Mouse (Mus musculus) intestine, embryonic 14.5 days (tissue): ENCODE measurements around the gene Rnf128. TPM values are rescaled to one million over a fixed set of nuclear protein-coding genes. Genes with fewer than 3 reads are reported as not detected.

Source experiments
- ATAC-seq: fragments of 200-750 bp; cut with Nextera tagmentation; replicated peaks from 2 replicates; pipeline ENCODE4 v1.8.0; 2017; ENCODE audit warnings: low read depth, moderate number of reproducible peaks, moderate TSS enrichment, moderate library complexity; ENCODE audit not compliant: low FRiP score, low TSS enrichment
- DNase-seq: peaks from one replicate; pipeline ENCODE4 v3.0.0-alpha.2; 2018; ENCODE audit warnings: low spot score
- H3K27ac ChIP-seq: fragments of 300-500 bp; sonication (generic); 2 replicates; pipeline ENCODE4 v1.5.1; 2014; ENCODE audit warnings: low read depth, mild to moderate bottlenecking, control low read depth
- H3K27me3 ChIP-seq: fragments of 300-500 bp; sonication (generic); replicated peaks from 2 replicates; pipeline ENCODE4 v1.6.1; 2014; ENCODE audit warnings: low read length, control low read depth; ENCODE audit not compliant: control insufficient read depth, insufficient read depth
- H3K36me3 ChIP-seq: fragments of 300-500 bp; sonication (generic); 2 replicates; pipeline ENCODE4 v1.6.1; 2014; ENCODE audit warnings: low read length, control low read depth; ENCODE audit not compliant: control insufficient read depth, insufficient read depth
- H3K4me1 ChIP-seq: fragments of 300-500 bp; sonication (generic); replicated peaks from 2 replicates; pipeline ENCODE4 v1.6.1; 2014; ENCODE audit warnings: low read length, control low read depth, mixed read lengths; ENCODE audit not compliant: control insufficient read depth, insufficient read depth
- H3K4me2 ChIP-seq: fragments of 300-500 bp; sonication (generic); 2 replicates; pipeline ENCODE4 v1.6.1; 2014; ENCODE audit warnings: low read length
- H3K4me3 ChIP-seq: fragments of 300-500 bp; sonication (generic); 2 replicates; pipeline ENCODE4 v1.5.1; 2014; ENCODE audit warnings: low read depth, low read length, control low read depth, mixed read lengths
- H3K9ac ChIP-seq: fragments of 300-500 bp; sonication (generic); 2 replicates; pipeline ENCODE4 v1.6.1; 2014; ENCODE audit warnings: mild to moderate bottlenecking, low read length
- H3K9me3 ChIP-seq: fragments of 300-500 bp; sonication (generic); 2 replicates; pipeline ENCODE4 v1.6.1; 2016; ENCODE audit warnings: low read length, control low read depth; ENCODE audit not compliant: control insufficient read depth
- WGBS: fragments of 180-500 bp; shearing (Covaris S2); extraction: QIAGEN DNeasy Blood & Tissue Kit; methylation state at CpG from one replicate; pipeline ENCODE4 v1.1.7; 2014; 5-methylcytosine and 5-hydroxymethylcytosine counted together
- polyA plus RNA-seq: library from polyadenylated mRNA; unstranded; fragments of >200 nt; fragmentation: Nextera tagmentation; extraction: Ambion mirVana; gene quantifications from 2 replicates; pipeline ENCODE4 v1.2.1, GENCODE M21; 2014

The Rnf128 gene
- polyA plus RNA-seq, 1 experiment from 2014 or later, result 99.4 TPM

GRCm38 (mm10) chrX:139652226-139652625, 89.1 kb downstream of the Rnf128 start:
- no peak overlapping the region for H3K9ac ChIP-seq
- no peak overlapping the region for H3K4me2 ChIP-seq
- H3K36me3 ChIP-seq, result no peaks in the 10 kb centered on the region
- WGBS, result 64% methylated on average over 5 of the region's 5 CpGs
- H3K27me3 ChIP-seq, result no peaks in the 10 kb centered on the region; the same call in 1 of the 2 replicates
- H3K4me3 ChIP-seq, result no peak overlapping the region
- ATAC-seq, result peak; percentile 72; the same call in 1 of the 2 replicates
- DNase-seq, result no peak
- H3K9me3 ChIP-seq, result no peaks in the 10 kb centered on the region
- no peaks in the 10 kb centered on the region for H3K4me1 ChIP-seq
- no peak overlapping the region for H3K27ac ChIP-seq

DNA sequence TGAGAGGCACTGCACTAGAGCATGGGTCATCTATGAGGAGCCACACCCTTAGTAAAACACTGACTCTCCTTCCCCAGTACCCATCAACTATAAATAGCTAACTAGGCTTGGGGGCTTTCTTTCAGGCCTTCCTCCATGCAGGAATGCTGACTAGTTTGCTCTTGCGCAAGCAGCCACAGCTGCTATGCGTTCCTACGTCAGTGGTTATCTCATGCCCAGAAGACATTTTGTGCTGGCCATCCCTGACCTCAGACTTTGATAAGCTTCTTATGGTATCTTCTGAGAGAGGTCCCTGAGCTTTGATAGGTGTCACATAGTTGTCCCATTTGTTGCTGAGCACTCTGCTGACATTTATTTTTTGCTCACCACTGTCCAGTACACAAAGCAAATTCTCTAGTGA, 90.2 kb downstream of the Rnf128 start:
- no peak overlapping the region for H3K9ac ChIP-seq
- no peaks in the 10 kb centered on the region for H3K4me1 ChIP-seq
- DNase-seq (no peak), ATAC-seq (no peak)
- H3K27ac ChIP-seq, result no peak overlapping the region
- no peak overlapping the region for H3K4me2 ChIP-seq
- WGBS, result 80% methylated on average over 3 of the region's 3 CpGs
- no peak overlapping the region for H3K4me3 ChIP-seq
- H3K27me3 ChIP-seq, result no peaks in the 10 kb centered on the region; the same call in 1 of the 2 replicates
- H3K9me3 ChIP-seq, result no peaks in the 10 kb centered on the region
- no peaks in the 10 kb centered on the region for H3K36me3 ChIP-seq

DNA sequence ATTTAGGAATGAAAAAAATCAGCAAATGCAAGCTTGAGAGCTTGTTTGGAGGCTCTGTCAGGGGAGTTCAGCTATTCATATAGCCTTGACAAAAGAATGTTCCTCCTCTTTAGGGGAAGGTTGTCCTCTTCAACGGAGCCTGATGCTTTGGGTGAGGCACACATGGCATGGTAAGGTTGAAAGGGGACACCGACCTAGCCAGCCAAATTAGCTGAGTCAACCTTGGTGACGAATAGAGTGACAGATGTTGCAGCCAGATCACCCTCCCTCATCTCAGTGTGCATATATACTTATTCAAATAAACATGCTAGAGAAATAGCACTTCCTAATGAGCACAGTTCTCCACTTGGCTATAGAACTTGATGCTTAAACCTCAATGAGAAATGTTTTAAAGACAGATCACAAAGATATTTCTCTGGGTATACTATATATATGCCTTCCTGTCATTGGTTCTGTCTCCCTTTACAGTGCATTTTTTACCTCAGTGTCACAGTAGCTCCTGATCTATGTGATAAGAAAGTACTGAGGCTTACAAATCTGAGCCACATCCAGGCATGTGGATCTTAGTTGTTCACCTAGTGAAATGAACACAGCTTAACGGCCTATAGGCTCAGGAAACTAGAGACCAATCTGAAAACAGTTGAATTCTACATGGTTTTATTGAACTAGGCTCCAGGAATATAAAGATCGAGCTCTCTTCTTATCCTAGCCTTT, 91.4 kb downstream of the Rnf128 start:
- no peak for DNase-seq
- WGBS, result 77% methylated on average over 5 of the region's 5 CpGs
- no peaks in the 10 kb centered on the region for H3K9me3 ChIP-seq
- H3K36me3 ChIP-seq, result no peaks in the 10 kb centered on the region
- no peaks in the 10 kb centered on the region; the same call in 1 of the 2 replicates for H3K27me3 ChIP-seq
- H3K9ac ChIP-seq, result no peak overlapping the region
- no peak overlapping the region for H3K4me2 ChIP-seq
- H3K4me1 ChIP-seq, result no peaks in the 10 kb centered on the region
- no peak overlapping the region for H3K4me3 ChIP-seq
- no peak overlapping the region for H3K27ac ChIP-seq
- ATAC-seq, result no peak

DNA sequence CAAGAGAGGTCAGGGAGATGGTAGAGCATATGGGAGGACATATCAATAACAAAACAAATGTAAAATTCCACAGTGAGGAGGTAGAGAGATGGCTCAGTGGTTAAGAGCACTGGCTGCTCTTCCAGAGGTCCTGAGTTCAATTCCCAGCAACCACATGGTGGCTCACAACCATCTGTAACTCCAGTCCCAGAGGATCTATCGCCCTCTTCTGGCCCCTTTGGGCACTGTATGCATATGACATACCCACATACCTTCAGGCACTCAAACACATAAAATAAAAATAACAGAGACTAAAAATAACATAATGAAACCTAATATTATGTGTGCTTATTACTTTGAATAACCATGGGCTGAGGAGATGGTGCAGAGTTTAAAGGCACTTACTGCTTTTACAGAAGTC, 99.0 kb downstream of the Rnf128 start:
- Histone ChIP-seq H3K27ac (no peak overlapping the region), H3K36me3 (no peaks in the 10 kb centered on the region), H3K9ac (no peak overlapping the region), H3K27me3 (no peaks in the 10 kb centered on the region), H3K4me1 (no peaks in the 10 kb centered on the region), H3K4me3 (no peak overlapping the region), H3K4me2 (no peak overlapping the region), H3K9me3 (no peaks in the 10 kb centered on the region)
- WGBS, result 68% methylated on average over 1 of the region's 1 CpGs
- no peak for DNase-seq
- ATAC-seq, result no peak

GRCm38 (mm10) chrX:139665829-139666228, 102.7 kb downstream of the Rnf128 start:
- DNase-seq, result no peak
- Histone ChIP-seq H3K4me1 (no peaks in the 10 kb centered on the region), H3K27ac (no peak overlapping the region), H3K4me3 (no peak overlapping the region), H3K27me3 (no peaks in the 10 kb centered on the region), H3K9me3 (no peaks in the 10 kb centered on the region), H3K4me2 (no peak overlapping the region), H3K36me3 (no peaks in the 10 kb centered on the region), H3K9ac (no peak overlapping the region)
- no peak for ATAC-seq
- WGBS, result 78% methylated on average over 2 of the region's 2 CpGs

GRCm38 (mm10) chrX:139684410-139684774, 121.3 kb downstream of the Rnf128 start:
- WGBS, result 13% methylated on average over 8 of the region's 8 CpGs
- no peaks in the 10 kb centered on the region for H3K36me3 ChIP-seq
- peak; percentile 57 for DNase-seq
- 0 out of 2 replicates have a peak overlapping the region, but pooled peaks have one; percentile 0 for H3K27ac ChIP-seq
- peak overlapping the region; percentile 20; the same call in 1 of the 2 replicates for H3K9ac ChIP-seq
- no peaks in the 10 kb centered on the region for H3K4me1 ChIP-seq
- H3K27me3 ChIP-seq, result 0 out of 2 replicates have a peak, but pooled peaks cover 2% of the 10 kb centered on the region
- ATAC-seq, result peak; percentile 67
- H3K9me3 ChIP-seq, result no peaks in the 10 kb centered on the region
- H3K4me3 ChIP-seq, result peak overlapping the region; percentile 47
- H3K4me2 ChIP-seq, result peak overlapping the region; percentile 52

GRCm38 (mm10) chrX:139684775-139685695, 121.9 kb downstream of the Rnf128 start, which contains the start of gene Tbc1d8b:
Tbc1d8b (plus strand) TSS chrX:139684996.
- Histone ChIP-seq H3K4me1 (no peaks in the 10 kb centered on the region), H3K9me3 (no peaks in the 10 kb centered on the region), H3K4me2 (peak within 1 kb of the TSS; percentile 52), H3K9ac (peak within 1 kb of the TSS; percentile 54), H3K4me3 (peak within 1 kb of the TSS; percentile 47), H3K36me3 (no peaks in the 10 kb centered on the region), H3K27me3 (0 out of 2 replicates have a peak, but pooled peaks cover 2% of the 10 kb centered on the region), H3K27ac (peak within 1 kb of the TSS; percentile 64; the same call in 1 of the 2 replicates)
- ATAC-seq (peak; percentile 98), DNase-seq (peak; percentile 79)
- WGBS, result 11% methylated on average over 40 of the region's 43 CpGs

- Histone ChIP-seq H3K9me3 (no peaks in the 10 kb centered on the region), H3K4me1 (no peaks in the 10 kb centered on the region), H3K36me3 (no peaks in the 10 kb centered on the region), H3K27ac (no peak within 1 kb of the TSS), H3K4me3 (no peak within 1 kb of the TSS), H3K27me3 (no peaks in the 10 kb centered on the region), H3K4me2 (no peak within 1 kb of the TSS), H3K9ac (no peak within 1 kb of the TSS)
- WGBS, result 95% methylated on average over 8 of the region's 8 CpGs
- DNase-seq, result no peak
- ATAC-seq, result no peak
Measured at GRCm38 (mm10) chrX:139714381-139714780, 151.3 kb downstream of the Rnf128 start, which contains the start of gene Gm15013. Gm15013 (minus strand) TSS chrX:139714481.
